Mouse (Mus musculus): Measurements from ENCODE around the gene Gm20489.

GRCm38 (mm10) chrX:101268025-101268754 lies 633 bp downstream of the Gm20489 start, which contains the start of gene Il2rg:
- no peak for TF ChIP-seq POLR2A (IDR thresholded peaks at IDR 0.05; ENCODE audit: low read depth, low read length)
- no peak for TF ChIP-seq CTCF (IDR thresholded peaks at IDR 0.05; ENCODE audit: borderline replicate concordance, insufficient read depth, low read length)
